Mouse (Mus musculus) forebrain, embryonic 15.5 days (tissue): ENCODE data around the gene Fam120b. TPM values are rescaled to one million over a fixed set of nuclear protein-coding genes. Genes with fewer than 3 reads are reported as not detected.
A peak's percentile ranks its signal among the peaks of the same experiment; 100 is the strongest.
"Not testable (repeated sequence)": the region's sequence is repeated elsewhere in the genome, so short reads cannot be mapped to it uniquely, and the experiment has no call there.

Experiments
- ATAC-seq: fragments of 200-750 bp; cut with Nextera tagmentation; replicated peaks from 2 replicates; pipeline ENCODE4 v1.8.0; 2017; ENCODE audit warnings: mild to moderate bottlenecking, moderate TSS enrichment, moderate library complexity
- H3K27ac ChIP-seq: fragments of 300-500 bp; sonication (generic); replicated peaks from 2 replicates; pipeline ENCODE4 v1.5.1; 2015; ENCODE audit warnings: mild to moderate bottlenecking, inconsistent platforms
- H3K27me3 ChIP-seq: fragments of 300-500 bp; sonication (generic); 2 replicates; pipeline ENCODE4 v1.6.1; 2015; ENCODE audit warnings: inconsistent platforms
- H3K36me3 ChIP-seq: fragments of 300-500 bp; sonication (generic); 2 replicates; pipeline ENCODE4 v1.6.1; 2015; ENCODE audit warnings: mild to moderate bottlenecking, inconsistent platforms
- H3K4me1 ChIP-seq: fragments of 300-500 bp; sonication (generic); 2 replicates; pipeline ENCODE4 v1.6.1; 2015; ENCODE audit warnings: inconsistent platforms
- H3K4me2 ChIP-seq: fragments of 300-500 bp; sonication (generic); replicated peaks from 2 replicates; pipeline ENCODE4 v1.6.1; 2015; ENCODE audit warnings: mild to moderate bottlenecking, inconsistent platforms
- H3K4me3 ChIP-seq: fragments of 300-500 bp; sonication (generic); 2 replicates; pipeline ENCODE4 v1.5.1; 2015; ENCODE audit warnings: mild to moderate bottlenecking, inconsistent platforms
- H3K9ac ChIP-seq: fragments of 300-500 bp; sonication (generic); replicated peaks from 2 replicates; pipeline ENCODE4 v1.6.1; 2015; ENCODE audit warnings: mild to moderate bottlenecking, inconsistent platforms
- H3K9me3 ChIP-seq: fragments of 300-500 bp; sonication (generic); 2 replicates; pipeline ENCODE4 v1.6.1; 2016; ENCODE audit warnings: inconsistent platforms
- WGBS: fragments of 180-500 bp; shearing (Covaris S2); methylation state at CpG from one replicate; pipeline ENCODE4 v1.1.7; 2015; ENCODE audit warnings: mixed read lengths; 5-methylcytosine and 5-hydroxymethylcytosine counted together
- polyA plus RNA-seq: library from polyadenylated mRNA; unstranded; fragments of >200 nt; fragmentation: Nextera tagmentation; extraction: Ambion mirVana; gene quantifications from 2 replicates; pipeline ENCODE4 v1.2.1, GENCODE M21; 2015

Fam120b gene
- polyA plus RNA-seq, 1 experiment from 2014 or later: 48.6 TPM

DNA sequence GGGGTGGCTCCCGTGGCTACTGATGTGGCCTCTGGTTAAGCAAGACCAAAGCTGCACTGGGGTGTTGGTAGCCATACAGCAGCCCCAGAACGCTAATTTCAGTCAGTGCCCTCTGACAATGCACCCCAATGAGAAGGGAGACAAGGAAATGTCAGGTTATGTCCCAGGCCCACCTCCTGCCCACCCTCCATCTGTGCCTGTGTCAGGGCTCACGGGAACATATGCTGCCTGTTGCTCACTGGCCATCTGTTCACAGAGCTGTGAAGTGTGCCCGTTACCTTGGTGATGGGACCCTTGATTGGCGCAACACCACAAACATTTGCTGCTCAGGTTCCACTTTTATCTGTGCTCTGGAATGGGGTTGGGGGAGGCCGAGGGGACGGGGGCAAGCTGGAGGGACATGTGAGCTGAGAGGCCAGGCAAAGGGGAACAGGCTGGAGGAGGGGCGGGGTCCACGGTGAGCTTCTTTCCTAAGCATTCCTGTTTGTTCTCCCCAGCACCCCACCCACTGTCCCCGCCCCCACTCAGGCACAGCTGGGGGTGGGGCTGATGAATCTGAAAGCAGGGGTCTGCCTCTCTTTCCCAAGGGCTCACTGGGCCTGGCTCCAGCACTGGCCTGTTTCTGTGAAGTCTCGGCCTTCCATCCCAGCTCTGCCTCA lies 44.6 kb downstream of the Fam120b start:
- H3K4me2 ChIP-seq: peak overlapping the region; percentile 22
- H3K27ac ChIP-seq: peak overlapping the region; percentile 31; the same call in 1 of the 2 replicates
- 2% methylated on average over 11 of the region's 11 CpGs for WGBS
- no peaks in the 10 kb centered on the region for H3K9me3 ChIP-seq
- H3K9ac ChIP-seq: no peak overlapping the region
- H3K36me3 ChIP-seq: no peaks in the 10 kb centered on the region
- H3K4me1 ChIP-seq: peaks cover 18% of the 10 kb centered on the region
- no peak overlapping the region for H3K4me3 ChIP-seq
- H3K27me3 ChIP-seq: no peaks in the 10 kb centered on the region
- ATAC-seq: peak; percentile 94

DNA sequence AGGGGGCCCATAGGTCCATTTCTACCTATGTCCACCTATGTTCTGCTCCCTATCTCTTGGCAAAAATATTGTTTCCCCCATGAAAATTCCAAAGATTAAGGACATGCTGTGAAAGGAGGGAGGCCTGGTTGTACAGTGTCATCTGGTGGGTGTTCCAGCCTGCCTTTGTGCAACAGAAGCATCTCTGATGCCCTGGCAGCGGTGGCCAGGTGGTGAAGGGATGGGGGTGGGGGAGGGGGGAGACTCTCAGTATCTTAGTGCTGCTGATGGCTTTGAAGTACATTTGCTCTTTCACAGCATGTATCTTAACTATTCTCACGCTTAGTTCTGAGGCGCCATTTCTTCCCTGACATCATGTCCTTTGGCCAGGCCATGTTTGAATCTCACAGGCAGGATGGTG lies 49.4 kb downstream of the Fam120b start:
- H3K36me3 ChIP-seq: no peaks in the 10 kb centered on the region
- no peak for ATAC-seq
- WGBS: 86% methylated on average over 3 of the region's 3 CpGs
- H3K9me3 ChIP-seq: no peaks in the 10 kb centered on the region
- peaks cover 10% of the 10 kb centered on the region for H3K4me1 ChIP-seq
- no peak overlapping the region for H3K4me3 ChIP-seq
- H3K27ac ChIP-seq: no peak overlapping the region
- no peaks in the 10 kb centered on the region for H3K27me3 ChIP-seq
- H3K4me2 ChIP-seq: no peak overlapping the region
- no peak overlapping the region for H3K9ac ChIP-seq

DNA sequence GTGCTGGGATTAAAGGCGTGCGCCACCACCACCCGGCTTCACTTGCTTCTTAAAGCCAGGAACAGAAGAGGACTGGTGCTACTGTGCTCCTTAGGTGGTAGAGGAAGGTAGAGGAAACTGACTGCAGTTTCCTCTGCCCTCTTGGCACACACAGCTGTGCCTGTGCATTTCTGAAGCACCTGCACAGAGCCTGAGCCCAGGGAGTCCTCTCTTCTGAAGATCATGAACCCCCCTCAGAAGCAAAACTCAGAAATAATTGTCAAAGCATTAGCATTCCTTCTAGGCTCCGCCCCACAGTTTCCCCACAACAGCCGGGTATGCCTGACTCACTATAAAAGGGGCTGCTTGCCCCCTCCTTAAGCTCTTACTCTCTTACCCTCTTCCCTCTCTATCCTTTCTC lies 51.8 kb downstream of the Fam120b start:
- no peak for ATAC-seq
- WGBS: 79% methylated on average over 5 of the region's 5 CpGs
- no peak overlapping the region for H3K4me3 ChIP-seq

DNA sequence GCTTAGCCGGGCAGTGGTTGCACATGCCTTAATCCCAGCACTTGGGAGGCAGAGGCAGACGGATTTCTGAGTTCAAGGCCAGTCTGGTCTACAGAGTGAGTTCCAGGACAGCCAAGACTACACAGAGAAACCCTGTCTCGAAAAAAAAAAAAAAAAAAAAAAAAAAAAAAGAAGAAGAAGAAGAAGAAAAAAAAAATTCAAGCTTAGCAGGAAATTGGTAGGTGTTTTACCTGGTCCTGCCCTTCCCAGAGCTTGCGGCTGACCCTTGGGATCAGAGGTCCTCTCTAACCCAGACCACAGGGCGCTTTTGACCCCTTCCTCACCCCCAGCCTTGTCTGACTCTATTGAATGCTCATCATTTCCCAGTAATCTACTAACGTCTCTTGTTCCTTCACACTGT lies 53.1 kb downstream of the Fam120b start:
- H3K27me3 ChIP-seq, H3K9me3 ChIP-seq, H3K4me1 ChIP-seq, H3K36me3 ChIP-seq, H3K4me3 ChIP-seq, ATAC-seq, H3K9ac ChIP-seq, H3K27ac ChIP-seq, H3K4me2 ChIP-seq: not testable (repeated sequence)
- WGBS: 75% methylated on average over 6 of the region's 6 CpGs

More for the DNA sequence above, 51.8 kb downstream of the Fam120b start:
- Histone ChIP-seq H3K9ac (no peak overlapping the region), H3K27me3 (no peaks in the 10 kb centered on the region), H3K4me1 (no peaks in the 10 kb centered on the region), H3K36me3 (no peaks in the 10 kb centered on the region), H3K9me3 (no peaks in the 10 kb centered on the region), H3K27ac (no peak overlapping the region), H3K4me2 (no peak overlapping the region)

DNA sequence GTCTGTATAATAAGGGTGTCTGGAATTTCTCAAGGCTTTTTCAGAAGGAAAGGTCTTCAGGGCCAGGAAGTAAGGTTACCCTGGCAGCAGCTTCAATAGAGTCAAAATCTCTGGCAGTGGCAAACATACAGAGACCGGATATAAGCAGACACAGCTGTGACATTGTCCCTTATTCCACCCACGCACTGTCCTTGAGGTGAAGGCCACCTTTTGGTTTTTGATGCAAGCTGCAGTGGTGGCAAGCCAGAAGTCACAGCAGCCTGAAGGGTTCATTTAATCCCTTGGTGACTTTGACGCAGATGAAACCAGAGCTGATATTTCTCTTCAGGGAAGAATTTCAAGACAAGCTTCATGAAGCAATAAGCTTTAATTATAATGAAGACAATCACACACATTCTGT lies 53.6 kb downstream of the Fam120b start:
- H3K27ac ChIP-seq: no peak overlapping the region
- H3K4me1 ChIP-seq: no peaks in the 10 kb centered on the region
- ATAC-seq: no peak
- no peaks in the 10 kb centered on the region for H3K36me3 ChIP-seq
- WGBS: 87% methylated on average over 3 of the region's 3 CpGs
- no peaks in the 10 kb centered on the region for H3K27me3 ChIP-seq
- H3K4me3 ChIP-seq: no peak overlapping the region
- H3K9me3 ChIP-seq: no peaks in the 10 kb centered on the region
- no peak overlapping the region for H3K9ac ChIP-seq
- no peak overlapping the region for H3K4me2 ChIP-seq

DNA sequence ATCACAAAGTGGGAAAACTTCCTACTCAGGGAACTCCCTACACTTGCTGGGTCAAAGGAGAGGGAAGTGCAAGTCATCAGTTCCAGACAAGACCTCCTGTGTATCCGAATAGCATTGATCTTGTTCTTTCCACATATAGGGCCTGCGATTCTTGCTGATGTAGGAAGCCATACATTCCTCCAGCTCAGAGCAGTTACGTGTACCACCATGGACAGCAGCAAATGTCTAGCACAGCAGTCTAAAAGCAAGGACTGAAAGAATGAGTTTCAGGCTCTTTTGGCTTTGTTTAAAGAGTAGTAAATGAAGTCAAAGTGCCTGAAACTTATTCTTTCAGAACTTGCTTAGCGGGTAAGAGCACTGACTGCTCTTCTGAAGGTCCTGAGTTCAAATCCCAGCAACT lies 59.2 kb downstream of the Fam120b start:
- H3K9ac ChIP-seq: no peak overlapping the region
- H3K4me1 ChIP-seq: no peaks in the 10 kb centered on the region
- H3K27ac ChIP-seq: no peak overlapping the region
- no peak overlapping the region for H3K4me3 ChIP-seq
- WGBS: 85% methylated on average over 4 of the region's 4 CpGs
- H3K36me3 ChIP-seq: no peaks in the 10 kb centered on the region
- no peaks in the 10 kb centered on the region for H3K9me3 ChIP-seq
- no peaks in the 10 kb centered on the region for H3K27me3 ChIP-seq
- ATAC-seq: no peak
- no peak overlapping the region for H3K4me2 ChIP-seq

- H3K9me3 ChIP-seq: no peaks in the 10 kb centered on the region
- no peak for ATAC-seq
- no peak overlapping the region for H3K4me2 ChIP-seq
- H3K27ac ChIP-seq: no peak overlapping the region
- WGBS: 89% methylated on average over 2 of the region's 2 CpGs
- no peaks in the 10 kb centered on the region for H3K27me3 ChIP-seq
- no peaks in the 10 kb centered on the region for H3K36me3 ChIP-seq
- H3K9ac ChIP-seq: no peak overlapping the region
- H3K4me1 ChIP-seq: no peaks in the 10 kb centered on the region
- H3K4me3 ChIP-seq: no peak overlapping the region
Observed at GRCm38 (mm10) chr17:15456595-15456994, 60.6 kb downstream of the Fam120b start.

DNA sequence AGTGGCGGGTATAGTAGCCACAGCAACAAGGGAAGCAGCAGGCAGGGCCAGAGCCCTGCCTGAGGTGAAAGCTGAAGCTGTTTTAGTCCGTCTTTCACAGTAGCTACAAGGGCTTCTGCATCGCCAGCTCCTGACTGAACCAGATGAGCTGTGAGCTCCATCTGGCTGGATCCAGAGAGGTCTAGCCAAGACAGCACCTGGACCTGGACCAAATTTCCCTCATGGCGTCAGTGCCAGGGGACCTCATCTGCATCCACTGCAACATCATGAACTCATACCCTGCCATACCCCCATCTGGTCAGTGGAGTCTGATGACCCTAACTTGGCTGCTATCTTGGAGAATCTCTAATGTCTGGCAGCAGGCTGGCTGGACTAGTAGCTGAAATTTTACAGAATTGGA lies 63.8 kb downstream of the Fam120b start:
- no peak overlapping the region for H3K27ac ChIP-seq
- ATAC-seq: peak; percentile 46; the same call in 1 of the 2 replicates

GRCm38 (mm10) chr17:15461921-15462495 lies 66.0 kb downstream of the Fam120b start:
- Histone ChIP-seq H3K4me1 (no peaks in the 10 kb centered on the region), H3K36me3 (peaks cover 3% of the 10 kb centered on the region; the same call in 1 of the 2 replicates), H3K27ac (no peak overlapping the region), H3K4me2 (no peak overlapping the region), H3K9me3 (no peaks in the 10 kb centered on the region), H3K9ac (no peak overlapping the region), H3K4me3 (no peak overlapping the region), H3K27me3 (no peaks in the 10 kb centered on the region)
- no peak for ATAC-seq
- WGBS: 96% methylated on average over 6 of the region's 6 CpGs

More for the DNA sequence above, 63.8 kb downstream of the Fam120b start:
- H3K9ac ChIP-seq: no peak overlapping the region
- WGBS: 69% methylated on average over 4 of the region's 4 CpGs
- H3K9me3 ChIP-seq: no peaks in the 10 kb centered on the region
- H3K27me3 ChIP-seq: no peaks in the 10 kb centered on the region
- H3K4me1 ChIP-seq: no peaks in the 10 kb centered on the region
- H3K36me3 ChIP-seq: no peaks in the 10 kb centered on the region; the same call in 1 of the 2 replicates
- no peak overlapping the region for H3K4me3 ChIP-seq
- no peak overlapping the region for H3K4me2 ChIP-seq

DNA sequence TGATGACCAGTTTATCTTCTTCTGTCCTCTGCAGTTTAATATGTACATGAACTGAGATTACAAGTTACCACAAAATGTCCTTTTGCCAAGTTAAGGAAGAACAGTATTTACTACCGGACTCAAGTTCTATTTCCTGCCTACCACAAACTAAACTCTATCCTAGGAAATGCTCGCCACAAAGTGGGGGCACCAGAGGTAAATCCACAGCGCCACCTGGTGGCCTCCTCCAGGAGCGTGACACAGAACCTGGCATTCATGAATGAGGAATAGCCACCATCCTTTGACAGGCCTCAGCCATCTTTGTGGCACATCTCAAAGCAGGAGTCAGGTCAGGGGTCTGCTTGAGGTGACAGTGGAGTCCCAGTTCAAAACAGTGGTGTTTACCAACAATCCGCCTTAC lies 71.7 kb downstream of the Fam120b start:
- no peak overlapping the region for H3K9ac ChIP-seq
- no peak overlapping the region for H3K4me3 ChIP-seq
- no peaks in the 10 kb centered on the region for H3K4me1 ChIP-seq
- H3K27ac ChIP-seq: no peak overlapping the region
- H3K27me3 ChIP-seq: no peaks in the 10 kb centered on the region
- H3K9me3 ChIP-seq: no peaks in the 10 kb centered on the region
- H3K36me3 ChIP-seq: peaks cover 31% of the 10 kb centered on the region
- ATAC-seq: peak; percentile 72
- WGBS: 20% methylated on average over 5 of the region's 5 CpGs
- H3K4me2 ChIP-seq: no peak overlapping the region

GRCm38 (mm10) chr17:15472671-15473070 lies 76.7 kb downstream of the Fam120b start:
- no peaks in the 10 kb centered on the region for H3K9me3 ChIP-seq
- no peak overlapping the region for H3K27ac ChIP-seq
- 87% methylated on average over 4 of the region's 4 CpGs for WGBS
- H3K4me1 ChIP-seq: no peaks in the 10 kb centered on the region
- H3K27me3 ChIP-seq: no peaks in the 10 kb centered on the region
- H3K4me3 ChIP-seq: no peak overlapping the region
- no peak overlapping the region for H3K9ac ChIP-seq
- H3K36me3 ChIP-seq: peaks cover 78% of the 10 kb centered on the region
- no peak overlapping the region for H3K4me2 ChIP-seq
- ATAC-seq: no peak
